Comparison of ENCODE assay signal across 28 mouse cellular contexts in the genomic region with DNA sequence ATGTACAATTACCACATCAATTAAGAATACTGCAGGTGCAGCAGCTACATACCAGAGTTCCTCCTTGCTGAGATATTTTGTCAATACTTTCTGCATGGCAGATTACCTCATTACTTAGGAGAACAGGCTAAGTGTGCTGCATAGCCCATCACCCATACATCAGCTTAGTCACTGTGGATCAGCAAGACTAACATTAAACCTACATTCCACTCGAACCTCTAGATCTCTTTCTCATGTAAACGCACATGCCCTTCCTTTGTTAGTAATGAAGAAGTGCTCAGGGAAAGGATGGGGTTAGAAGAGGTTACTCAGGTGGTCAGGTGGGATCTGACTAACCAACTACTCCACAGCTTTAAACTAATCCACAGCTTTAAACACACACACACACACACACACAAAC.
"Had no signal": no experiment of that assay in that cellular context is flagged by ENCODE, and none has a peak within 500 bp of the region (broad histone marks: within the 10 kb centered on the region; RNA-seq: fewer than 3 reads in every experiment).

No protein-coding gene starts in this region.

- H3K9ac ChIP-seq: limb, embryonic 12.5 days; limb, embryonic 13.5 days; limb, embryonic 15.5 days; liver, embryonic 12.5 days; liver, embryonic 13.5 days; liver, embryonic 14.5 days; liver, embryonic 15.5 days; liver, postnatal 0 days; lung, embryonic 14.5 days; lung, embryonic 15.5 days; midbrain, embryonic 12.5 days; midbrain, embryonic 13.5 days; midbrain, embryonic 15.5 days; neural tube, embryonic 12.5 days had no signal

- H3K27ac ChIP-seq: limb, embryonic 10.5 days; limb, embryonic 12.5 days; limb, embryonic 13.5 days; limb, embryonic 15.5 days; liver, embryonic 12.5 days; liver, embryonic 13.5 days; liver, embryonic 14.5 days; liver, embryonic 15.5 days; lung, embryonic 15.5 days; macrophage; midbrain, embryonic 10.5 days; midbrain, embryonic 12.5 days; midbrain, embryonic 13.5 days; midbrain, embryonic 15.5 days; neural tube, embryonic 12.5 days had no signal

- H3K4me1 ChIP-seq: limb, embryonic 10.5 days; limb, embryonic 12.5 days; limb, embryonic 13.5 days; limb, embryonic 15.5 days; liver, embryonic 12.5 days; liver, embryonic 13.5 days; liver, embryonic 15.5 days; lung, embryonic 15.5 days; megakaryocyte, embryonic 14.5 days; midbrain, embryonic 12.5 days; midbrain, embryonic 13.5 days; midbrain, embryonic 15.5 days; neural tube, embryonic 12.5 days had no signal

- DNase-seq: left cerebral cortex, postnatal 4 days; liver; liver, embryonic 13.5 days; liver, postnatal 0 days; lung, adult 18-20 months; lung, adult 2 months; lung, embryonic 14.5 days; lung, postnatal 10 days; lung, postnatal 14 days; lung, postnatal 36 days; lung, postnatal 4 days; midbrain, embryonic 14.5 days had no signal

- H3K36me3 ChIP-seq: limb, embryonic 10.5 days; limb, embryonic 12.5 days; limb, embryonic 13.5 days; limb, embryonic 15.5 days; liver, embryonic 12.5 days; liver, embryonic 13.5 days; liver, embryonic 15.5 days; lung, embryonic 15.5 days; midbrain, embryonic 10.5 days; midbrain, embryonic 12.5 days; midbrain, embryonic 13.5 days; midbrain, embryonic 15.5 days; neural tube, embryonic 12.5 days had no signal

- H3K9me3 ChIP-seq: limb, embryonic 10.5 days; limb, embryonic 13.5 days; limb, embryonic 15.5 days; liver, embryonic 12.5 days; liver, embryonic 13.5 days; liver, embryonic 15.5 days; lung, embryonic 15.5 days; midbrain, embryonic 12.5 days; midbrain, embryonic 13.5 days; midbrain, embryonic 15.5 days had no signal

- H3K4me3 ChIP-seq: limb, embryonic 10.5 days; limb, embryonic 12.5 days; limb, embryonic 13.5 days; limb, embryonic 15.5 days; liver, embryonic 12.5 days; liver, embryonic 13.5 days; liver, embryonic 15.5 days; lung, embryonic 15.5 days; megakaryocyte, embryonic 14.5 days; midbrain, embryonic 10.5 days; midbrain, embryonic 12.5 days; midbrain, embryonic 13.5 days; midbrain, embryonic 15.5 days; myocyte; neural tube, embryonic 12.5 days had no signal
